Mouse (Mus musculus): ENCODE results near the gene Sycp2l. TPM values are rescaled to one million over a fixed set of nuclear protein-coding genes. Genes with fewer than 3 reads are reported as not detected.

Sycp2l gene
- not detected in 2 replicates for polyA plus RNA-seq (2015; fragmentation: Nextera tagmentation; extraction: Ambion mirVana)

- no peaks in the 10 kb centered on the region for H3K36me3 ChIP-seq (ENCODE audit: control insufficient read depth, insufficient read depth, low read length)
- peak within 1 kb of the TSS; percentile 29 for H3K4me3 ChIP-seq (ENCODE audit: low read length)
- no peak for ATAC-seq (ENCODE audit: low read depth)
- no peak within 1 kb of the TSS for H3K27ac ChIP-seq (ENCODE audit: low read length)
- H3K9ac ChIP-seq (ENCODE audit: low read length) = no peak within 1 kb of the TSS
- peak within 1 kb of the TSS; percentile 51 for H3K4me2 ChIP-seq (ENCODE audit: low read depth, low read length)
- 26% methylated on average over 14 of the region's 14 CpGs for WGBS
- no peaks in the 10 kb centered on the region for H3K4me1 ChIP-seq (replicated peaks; ENCODE audit: control insufficient read depth, insufficient read depth, low read length)
- H3K9me3 ChIP-seq (ENCODE audit: control insufficient read depth, low read length) = no peaks in the 10 kb centered on the region
- H3K27me3 ChIP-seq (ENCODE audit: control insufficient read depth, insufficient read depth, low read depth, low read length) = peaks cover 5% of the 10 kb centered on the region; the same call in 1 of the 2 replicates
These were observed at the start of gene Sycp2l for GRCm38 (mm10) chr13:41113940-41114339. TSS of gene Sycp2l (plus strand) at chr13:41114307.

GRCm38 (mm10) chr13:41067618-41068017 is 46.5 kb upstream of the Sycp2l start:
- H3K4me2 ChIP-seq (ENCODE audit: low read depth, low read length) = no peak overlapping the region
- no peaks in the 10 kb centered on the region for H3K27me3 ChIP-seq (ENCODE audit: control insufficient read depth, insufficient read depth, low read depth, low read length)
- no peak overlapping the region for H3K4me3 ChIP-seq (ENCODE audit: low read length)
- no peak for ATAC-seq (ENCODE audit: low read depth)
- no peaks in the 10 kb centered on the region for H3K9me3 ChIP-seq (ENCODE audit: control insufficient read depth, low read length)
- no peaks in the 10 kb centered on the region for H3K4me1 ChIP-seq (replicated peaks; ENCODE audit: control insufficient read depth, insufficient read depth, low read length)
- H3K27ac ChIP-seq (ENCODE audit: low read length) = no peak overlapping the region
- no peaks in the 10 kb centered on the region for H3K36me3 ChIP-seq (ENCODE audit: control insufficient read depth, insufficient read depth, low read length)
- WGBS = 89% methylated on average over 4 of the region's 4 CpGs
- no peak overlapping the region for H3K9ac ChIP-seq (ENCODE audit: low read length)

GRCm38 (mm10) chr13:41071617-41072016 is 42.5 kb upstream of the Sycp2l start:
- ATAC-seq (ENCODE audit: low read depth) = no peak
- WGBS = 79% methylated on average over 11 of the region's 11 CpGs
- H3K36me3 ChIP-seq (ENCODE audit: control insufficient read depth, insufficient read depth, low read length) = no peaks in the 10 kb centered on the region

GRCm38 (mm10) chr13:41073819-41074218 is 40.3 kb upstream of the Sycp2l start:
- H3K27ac ChIP-seq (ENCODE audit: low read length) = no peak overlapping the region
- no peak overlapping the region for H3K9ac ChIP-seq (ENCODE audit: low read length)
- no peak overlapping the region for H3K4me3 ChIP-seq (ENCODE audit: low read length)
- H3K27me3 ChIP-seq (ENCODE audit: control insufficient read depth, insufficient read depth, low read depth, low read length) = peaks cover 1% of the 10 kb centered on the region; the same call in 1 of the 2 replicates
- H3K36me3 ChIP-seq (ENCODE audit: control insufficient read depth, insufficient read depth, low read length) = no peaks in the 10 kb centered on the region
- no peaks in the 10 kb centered on the region for H3K4me1 ChIP-seq (replicated peaks; ENCODE audit: control insufficient read depth, insufficient read depth, low read length)
- 78% methylated on average over 5 of the region's 5 CpGs for WGBS
- H3K4me2 ChIP-seq (ENCODE audit: low read depth, low read length) = no peak overlapping the region
- H3K9me3 ChIP-seq (ENCODE audit: control insufficient read depth, low read length) = no peaks in the 10 kb centered on the region
- ATAC-seq (ENCODE audit: low read depth) = no peak

More at GRCm38 (mm10) chr13:41071617-41072016, 42.5 kb upstream of the Sycp2l start:
- H3K9me3 ChIP-seq (ENCODE audit: control insufficient read depth, low read length) = no peaks in the 10 kb centered on the region
- no peak overlapping the region for H3K9ac ChIP-seq (ENCODE audit: low read length)
- no peaks in the 10 kb centered on the region for H3K27me3 ChIP-seq (ENCODE audit: control insufficient read depth, insufficient read depth, low read depth, low read length)
- no peak overlapping the region for H3K4me2 ChIP-seq (ENCODE audit: low read depth, low read length)
- H3K4me3 ChIP-seq (ENCODE audit: low read length) = no peak overlapping the region
- no peak overlapping the region for H3K27ac ChIP-seq (ENCODE audit: low read length)
- no peaks in the 10 kb centered on the region for H3K4me1 ChIP-seq (replicated peaks; ENCODE audit: control insufficient read depth, insufficient read depth, low read length)

- no peak overlapping the region for H3K4me3 ChIP-seq (ENCODE audit: low read length)
- H3K9ac ChIP-seq (ENCODE audit: low read length) = no peak overlapping the region
- no peaks in the 10 kb centered on the region for H3K9me3 ChIP-seq (ENCODE audit: control insufficient read depth, low read length)
- no peak for ATAC-seq (ENCODE audit: low read depth)
- no peaks in the 10 kb centered on the region for H3K36me3 ChIP-seq (ENCODE audit: control insufficient read depth, insufficient read depth, low read length)
- H3K4me2 ChIP-seq (ENCODE audit: low read depth, low read length) = no peak overlapping the region
- WGBS = 58% methylated on average over 9 of the region's 9 CpGs
- 0 out of 2 replicates have a peak, but pooled peaks cover 4% of the 10 kb centered on the region for H3K4me1 ChIP-seq (replicated peaks; ENCODE audit: control insufficient read depth, insufficient read depth, low read length)
- no peak overlapping the region for H3K27ac ChIP-seq (ENCODE audit: low read length)
- peaks cover 10% of the 10 kb centered on the region; the same call in 1 of the 2 replicates for H3K27me3 ChIP-seq (ENCODE audit: control insufficient read depth, insufficient read depth, low read depth, low read length)
These were observed 36.2 kb upstream of the Sycp2l start for GRCm38 (mm10) chr13:41077921-41078320.

GRCm38 (mm10) chr13:41078690-41079420 is 35.3 kb upstream of the Sycp2l start:
- Histone ChIP-seq H3K27ac (ENCODE audit: low read length) (no peak overlapping the region), H3K9me3 (ENCODE audit: control insufficient read depth, low read length) (no peaks in the 10 kb centered on the region), H3K4me2 (ENCODE audit: low read depth, low read length) (peak overlapping the region; percentile 91), H3K4me1 (replicated peaks; ENCODE audit: control insufficient read depth, insufficient read depth, low read length) (0 out of 2 replicates have a peak, but pooled peaks cover 4% of the 10 kb centered on the region), H3K36me3 (ENCODE audit: control insufficient read depth, insufficient read depth, low read length) (no peaks in the 10 kb centered on the region), H3K9ac (ENCODE audit: low read length) (peak overlapping the region; percentile 50), H3K27me3 (ENCODE audit: control insufficient read depth, insufficient read depth, low read depth, low read length) (peaks cover 10% of the 10 kb centered on the region; the same call in 1 of the 2 replicates), H3K4me3 (ENCODE audit: low read length) (peak overlapping the region; percentile 49)
- peak; percentile 53 for ATAC-seq (ENCODE audit: low read depth)
- WGBS = 10% methylated on average over 21 of the region's 24 CpGs

GRCm38 (mm10) chr13:41079421-41079780 is 34.7 kb upstream of the Sycp2l start, which contains the start of gene Mak:
TSS of gene Mak (minus strand) at chr13:41079706.
- H3K9ac ChIP-seq (ENCODE audit: low read length) = peak within 1 kb of the TSS; percentile 50
- peak within 1 kb of the TSS; percentile 91 for H3K4me2 ChIP-seq (ENCODE audit: low read depth, low read length)
- H3K36me3 ChIP-seq (ENCODE audit: control insufficient read depth, insufficient read depth, low read length) = no peaks in the 10 kb centered on the region
- peaks cover 10% of the 10 kb centered on the region; the same call in 1 of the 2 replicates for H3K27me3 ChIP-seq (ENCODE audit: control insufficient read depth, insufficient read depth, low read depth, low read length)
- ATAC-seq (ENCODE audit: low read depth) = peak; percentile 90
- H3K27ac ChIP-seq (ENCODE audit: low read length) = no peak within 1 kb of the TSS
- H3K4me1 ChIP-seq (replicated peaks; ENCODE audit: control insufficient read depth, insufficient read depth, low read length) = 0 out of 2 replicates have a peak, but pooled peaks cover 4% of the 10 kb centered on the region
- under 1% methylated on average over 36 of the region's 40 CpGs for WGBS
- H3K9me3 ChIP-seq (ENCODE audit: control insufficient read depth, low read length) = no peaks in the 10 kb centered on the region
- peak within 1 kb of the TSS; percentile 49 for H3K4me3 ChIP-seq (ENCODE audit: low read length)

GRCm38 (mm10) chr13:41079859-41080258 is 34.2 kb upstream of the Sycp2l start:
- no peak for ATAC-seq (ENCODE audit: low read depth)
- Histone ChIP-seq H3K4me3 (ENCODE audit: low read length) (no peak overlapping the region), H3K9ac (ENCODE audit: low read length) (no peak overlapping the region), H3K27ac (ENCODE audit: low read length) (no peak overlapping the region), H3K4me1 (replicated peaks; ENCODE audit: control insufficient read depth, insufficient read depth, low read length) (0 out of 2 replicates have a peak, but pooled peaks cover 4% of the 10 kb centered on the region), H3K27me3 (ENCODE audit: control insufficient read depth, insufficient read depth, low read depth, low read length) (peaks cover 10% of the 10 kb centered on the region; the same call in 1 of the 2 replicates), H3K36me3 (ENCODE audit: control insufficient read depth, insufficient read depth, low read length) (no peaks in the 10 kb centered on the region), H3K4me2 (ENCODE audit: low read depth, low read length) (peak overlapping the region; percentile 91; the same call in 1 of the 2 replicates), H3K9me3 (ENCODE audit: control insufficient read depth, low read length) (no peaks in the 10 kb centered on the region)
- WGBS = 61% methylated on average over 5 of the region's 5 CpGs

GRCm38 (mm10) chr13:41080700-41081099 is 33.4 kb upstream of the Sycp2l start:
- H3K4me2 ChIP-seq (ENCODE audit: low read depth, low read length) = no peak overlapping the region
- H3K4me3 ChIP-seq (ENCODE audit: low read length) = no peak overlapping the region
- no peak overlapping the region for H3K27ac ChIP-seq (ENCODE audit: low read length)
- no peaks in the 10 kb centered on the region for H3K36me3 ChIP-seq (ENCODE audit: control insufficient read depth, insufficient read depth, low read length)
- peaks cover 10% of the 10 kb centered on the region; the same call in 1 of the 2 replicates for H3K27me3 ChIP-seq (ENCODE audit: control insufficient read depth, insufficient read depth, low read depth, low read length)
- no peaks in the 10 kb centered on the region for H3K9me3 ChIP-seq (ENCODE audit: control insufficient read depth, low read length)
- no peak overlapping the region for H3K9ac ChIP-seq (ENCODE audit: low read length)
- H3K4me1 ChIP-seq (replicated peaks; ENCODE audit: control insufficient read depth, insufficient read depth, low read length) = 0 out of 2 replicates have a peak, but pooled peaks cover 4% of the 10 kb centered on the region
- ATAC-seq (ENCODE audit: low read depth) = no peak
- WGBS = 89% methylated on average over 6 of the region's 6 CpGs

Data from lung, embryonic 16.5 days (tissue).